Mouse (Mus musculus) liver, adult 2 months (tissue): ENCODE measurements around the gene Zdhhc22.

Experiments used
- CTCF ChIP-seq: fragments of 200-500 bp; IDR thresholded peaks from 2 replicates; pipeline ENCODE4 v1.5.1; 2011; ENCODE audit warnings: low read depth, low read length, control low read depth
- POLR2A ChIP-seq: fragments of 200-500 bp; IDR thresholded peaks from 2 replicates; pipeline ENCODE4 v1.6.1; 2011; ENCODE audit warnings: low read length, control low read depth; ENCODE audit not compliant: insufficient read depth; ENCODE audit errors: extremely low read depth

DNA sequence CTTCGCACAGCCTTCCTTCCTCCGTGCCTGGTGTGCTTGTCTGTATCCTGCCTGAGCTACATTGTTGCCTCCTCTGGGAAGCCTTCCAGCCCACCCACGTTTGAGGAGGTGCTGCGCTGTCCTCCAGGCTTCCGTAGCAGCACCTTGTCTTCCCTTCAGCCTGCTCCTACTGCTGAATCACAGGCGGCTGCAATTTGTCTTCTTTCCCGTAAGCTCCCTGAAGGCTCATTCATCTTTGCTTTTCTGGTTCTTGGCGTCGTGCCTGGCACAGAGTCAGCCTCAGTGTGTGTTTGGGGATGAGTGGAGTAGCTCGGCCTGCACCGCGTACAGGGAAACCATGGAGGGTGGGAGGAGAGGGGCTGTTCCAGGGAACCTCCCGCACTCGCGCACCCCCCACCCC is 12.4 kb downstream of the Zdhhc22 start:
- TF ChIP-seq POLR2A (no peak), CTCF (no peak)
